Mouse (Mus musculus) liver, postnatal 0 days (tissue): ENCODE results near the gene Pglyrp2. TPM values are rescaled to one million over a fixed set of nuclear protein-coding genes. Genes with fewer than 3 reads are reported as not detected.

Source experiments
- ATAC-seq: fragments of 200-750 bp; cut with Nextera tagmentation; 2 replicates; pipeline ENCODE4 v1.8.0; 2017; ENCODE audit warnings: mild to moderate bottlenecking, moderate library complexity
- DNase-seq: peaks from one replicate; pipeline ENCODE4 v3.0.0-alpha.2; 2016
- H3K27ac ChIP-seq: fragments of 300-500 bp; sonication (generic); 2 replicates; pipeline ENCODE4 v1.5.1; 2014; ENCODE audit warnings: antibody characterized with exemption, moderate library complexity, mild to moderate bottlenecking, low read depth
- H3K27me3 ChIP-seq: fragments of 300-500 bp; sonication (generic); 2 replicates; pipeline ENCODE4 v1.6.1; 2014; ENCODE audit warnings: low read length, control low read depth, mixed read lengths; ENCODE audit not compliant: insufficient read depth
- H3K36me3 ChIP-seq: fragments of 300-500 bp; sonication (generic); replicated peaks from 2 replicates; pipeline ENCODE4 v1.6.1; 2014; ENCODE audit warnings: mild to moderate bottlenecking, control low read depth, low read length, moderate library complexity, mixed read lengths; ENCODE audit not compliant: insufficient read depth
- H3K4me1 ChIP-seq: fragments of 300-500 bp; sonication (generic); 2 replicates; pipeline ENCODE4 v1.6.1; 2014; ENCODE audit warnings: antibody characterized with exemption, mild to moderate bottlenecking, control low read depth; ENCODE audit not compliant: insufficient read depth
- H3K4me2 ChIP-seq: fragments of 300-500 bp; sonication (generic); 2 replicates; pipeline ENCODE4 v1.6.1; 2014; ENCODE audit warnings: low read depth, mild to moderate bottlenecking, low read length, moderate library complexity, mixed read lengths
- H3K4me3 ChIP-seq: fragments of 300-500 bp; sonication (generic); 2 replicates; pipeline ENCODE4 v1.5.1; 2014; ENCODE audit warnings: low read depth, low read length
- H3K9ac ChIP-seq: fragments of 300-500 bp; sonication (generic); replicated peaks from 2 replicates; pipeline ENCODE4 v1.6.1; 2014; ENCODE audit warnings: mild to moderate bottlenecking, moderate library complexity
- H3K9me3 ChIP-seq: fragments of 300-500 bp; sonication (generic); 2 replicates; pipeline ENCODE4 v1.6.1; 2016; ENCODE audit warnings: mild to moderate bottlenecking, control low read depth, low read length, mixed read lengths
- CTCF ChIP-seq: sonication (generic); IDR thresholded peaks from 2 replicates; pipeline ENCODE4 v1.5.1; 2016; ENCODE audit warnings: antibody characterized with exemption, low read depth
- EP300 ChIP-seq: IDR thresholded peaks from 2 replicates; pipeline ENCODE4 v1.6.1; 2016; ENCODE audit warnings: antibody characterized with exemption, low read depth, mild to moderate bottlenecking
- WGBS: fragments of 180-500 bp; shearing (Covaris S2); extraction: QIAGEN DNeasy Blood & Tissue Kit; methylation state at CpG from one replicate; pipeline ENCODE4 v1.1.7; 2014; ENCODE audit not compliant: insufficient replicate concordance; 5-methylcytosine and 5-hydroxymethylcytosine counted together
- polyA plus RNA-seq: library from polyadenylated mRNA; unstranded; fragments of >200 nt; fragmentation: Nextera tagmentation; extraction: Ambion mirVana; gene quantifications from 2 replicates; pipeline ENCODE4 v1.2.1, GENCODE M21; 2015

Pglyrp2 gene
- polyA plus RNA-seq, 1 experiment from 2014 or later: 53.7 TPM

- Histone ChIP-seq H3K36me3 (0 out of 2 replicates have a peak, but pooled peaks cover 2% of the 10 kb centered on the region), H3K9ac (no peak overlapping the region), H3K9me3 (no peaks in the 10 kb centered on the region), H3K4me1 (peaks cover 5% of the 10 kb centered on the region; the same call in 1 of the 2 replicates), H3K4me2 (0 out of 2 replicates have a peak overlapping the region, but pooled peaks have one; percentile 13), H3K27me3 (peaks cover 13% of the 10 kb centered on the region), H3K27ac (no peak overlapping the region), H3K4me3 (no peak overlapping the region)
- no peak for DNase-seq
- ATAC-seq: no peak
- no peak for TF ChIP-seq CTCF
- WGBS: 65% methylated on average over 37 of the region's 37 CpGs
These were observed 27.7 kb downstream of the Pglyrp2 start for GRCm38 (mm10) chr17:32396266-32396665.

- Histone ChIP-seq H3K4me2 (no peak overlapping the region), H3K9ac (no peak overlapping the region), H3K36me3 (0 out of 2 replicates have a peak, but pooled peaks cover under 1% of the 10 kb centered on the region), H3K4me1 (0 out of 2 replicates have a peak, but pooled peaks cover 3% of the 10 kb centered on the region), H3K9me3 (no peaks in the 10 kb centered on the region), H3K4me3 (no peak overlapping the region), H3K27me3 (peaks cover 13% of the 10 kb centered on the region), H3K27ac (no peak overlapping the region)
- ATAC-seq: no peak
- 74% methylated on average over 10 of the region's 10 CpGs for WGBS
- TF ChIP-seq CTCF (no peak), EP300 (no peak)
- no peak for DNase-seq
These were observed 30.0 kb downstream of the Pglyrp2 start for GRCm38 (mm10) chr17:32393944-32394343.

DNA sequence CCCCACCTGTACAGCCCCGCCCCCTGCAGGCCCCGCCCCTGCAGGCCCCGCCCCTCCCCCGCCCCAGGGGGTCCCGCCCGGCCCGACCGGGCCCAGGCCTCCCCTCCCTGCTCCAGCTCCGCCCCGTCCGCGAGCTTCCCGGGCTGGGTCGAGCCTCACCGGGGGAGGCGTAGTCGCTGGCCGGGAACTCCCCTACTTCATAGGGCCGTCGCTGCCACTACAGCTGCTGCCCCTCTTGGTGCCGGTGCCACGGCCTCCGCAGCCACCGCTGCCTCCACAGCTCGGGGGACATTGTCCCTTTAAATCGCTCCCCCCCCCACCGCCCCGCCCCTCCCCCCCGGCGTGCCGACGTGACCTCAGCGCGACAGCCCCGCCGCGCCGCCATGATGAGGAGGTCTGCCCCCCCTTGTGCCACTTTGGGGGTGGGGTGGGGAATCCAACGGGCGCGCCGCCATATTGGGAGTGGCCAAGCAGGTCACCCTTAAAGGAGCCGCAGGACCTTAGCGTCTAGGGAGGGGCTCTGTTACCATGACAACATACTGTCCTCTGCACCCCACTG lies 34.8 kb downstream of the Pglyrp2 start, which contains the start of gene Wiz:
Gene Wiz (minus strand): TSS at position 339 of the 559 bp plus-strand sequence.
- DNase-seq (peak; percentile 95), ATAC-seq (peak; percentile 89)
- no peak for TF ChIP-seq EP300
- H3K4me3 ChIP-seq: peak within 1 kb of the TSS; percentile 75
- under 1% methylated on average over 18 of the region's 44 CpGs for WGBS
- peak within 1 kb of the TSS; percentile 80 for H3K9ac ChIP-seq
- H3K9me3 ChIP-seq: no peaks in the 10 kb centered on the region
- no peaks in the 10 kb centered on the region for H3K27me3 ChIP-seq
- peak within 1 kb of the TSS; percentile 100 for H3K4me2 ChIP-seq
- peak within 1 kb of the TSS; percentile 80 for H3K27ac ChIP-seq
- H3K36me3 ChIP-seq: no peaks in the 10 kb centered on the region
- H3K4me1 ChIP-seq: peaks cover 12% of the 10 kb centered on the region; the same call in 1 of the 2 replicates

- no peaks in the 10 kb centered on the region for H3K36me3 ChIP-seq
- peaks cover 12% of the 10 kb centered on the region; the same call in 1 of the 2 replicates for H3K4me1 ChIP-seq
- peak; percentile 60 for DNase-seq
- H3K4me3 ChIP-seq: peak overlapping the region; percentile 75
- TF ChIP-seq EP300 (no peak), CTCF (no peak)
- peak overlapping the region; percentile 100 for H3K4me2 ChIP-seq
- H3K27me3 ChIP-seq: no peaks in the 10 kb centered on the region
- WGBS: 2% methylated on average over 27 of the region's 39 CpGs
- peak overlapping the region; percentile 80 for H3K27ac ChIP-seq
- peak overlapping the region; percentile 80 for H3K9ac ChIP-seq
- peak; percentile 40 for ATAC-seq
- H3K9me3 ChIP-seq: no peaks in the 10 kb centered on the region
These were observed 35.4 kb downstream of the Pglyrp2 start for GRCm38 (mm10) chr17:32388370-32389100.

GRCm38 (mm10) chr17:32387986-32388369 lies 36.0 kb downstream of the Pglyrp2 start:
- peak overlapping the region; percentile 80; the same call in 1 of the 2 replicates for H3K9ac ChIP-seq
- no peaks in the 10 kb centered on the region for H3K27me3 ChIP-seq
- 65% methylated on average over 7 of the region's 7 CpGs for WGBS
- H3K4me3 ChIP-seq: peak overlapping the region; percentile 75
- H3K4me1 ChIP-seq: peaks cover 12% of the 10 kb centered on the region; the same call in 1 of the 2 replicates
- no peaks in the 10 kb centered on the region for H3K36me3 ChIP-seq
- no peaks in the 10 kb centered on the region for H3K9me3 ChIP-seq
- no peak overlapping the region for H3K27ac ChIP-seq
- H3K4me2 ChIP-seq: peak overlapping the region; percentile 100
- DNase-seq (peak; percentile 10), ATAC-seq (no peak)
- no peak for TF ChIP-seq CTCF
- no peak for TF ChIP-seq EP300

- no peak for TF ChIP-seq EP300
- peak; percentile 82 for TF ChIP-seq CTCF
- no peak for ATAC-seq
These were observed 37.1 kb downstream of the Pglyrp2 start for GRCm38 (mm10) chr17:32386659-32387432.

More at GRCm38 (mm10) chr17:32386659-32387432, 37.1 kb downstream of the Pglyrp2 start:
- Histone ChIP-seq H3K27me3 (no peaks in the 10 kb centered on the region), H3K4me2 (no peak overlapping the region), H3K36me3 (no peaks in the 10 kb centered on the region), H3K4me3 (no peak overlapping the region), H3K4me1 (peaks cover 9% of the 10 kb centered on the region; the same call in 1 of the 2 replicates), H3K9ac (no peak overlapping the region), H3K9me3 (no peaks in the 10 kb centered on the region), H3K27ac (no peak overlapping the region)
- 54% methylated on average over 9 of the region's 9 CpGs for WGBS
- peak; percentile 53 for DNase-seq
